ENCODE assay signal across 18 mouse cellular contexts in the genomic region with DNA sequence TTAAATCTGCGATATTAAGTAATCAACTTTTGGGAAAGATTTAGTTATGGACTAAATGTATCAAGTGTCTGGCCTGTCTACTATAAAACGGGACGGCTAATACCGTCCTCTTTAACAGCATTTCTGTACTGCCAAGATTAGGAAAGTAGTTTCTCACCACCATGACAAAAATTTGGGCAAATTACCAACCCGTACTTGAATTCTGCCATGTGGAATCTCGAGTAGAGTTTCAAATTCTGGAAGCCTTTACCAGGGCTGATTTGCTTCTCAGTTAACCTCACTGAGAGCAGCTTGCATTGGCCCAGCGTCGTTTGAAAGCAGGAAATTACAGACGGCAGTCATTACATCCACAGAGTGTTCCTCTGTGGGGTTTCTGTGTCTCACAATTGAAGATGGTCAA.
A peak's percentile ranks its signal among the peaks of the same experiment; 100 is the strongest.
DNase-seq lines count a peak whose midpoint lies in the region; ATAC-seq and TF ChIP-seq lines count a peak whose summit lies in the region.
"Had no signal": no experiment of that assay in that cellular context is flagged by ENCODE, and none has a peak within 500 bp of the region (broad histone marks: within the 10 kb centered on the region; RNA-seq: fewer than 3 reads in every experiment).

No protein-coding gene starts in this region.

- no peak for TF ChIP-seq CTCF in midbrain, postnatal 0 days (IDR thresholded peaks at IDR 0.05)

- H3K4me2 ChIP-seq in embryonic facial prominence, embryonic 14.5 days (ENCODE audit: low read depth, low read length) = no peak overlapping the region
- H3K4me2 ChIP-seq in midbrain, embryonic 11.5 days = no peak overlapping the region
- no peak overlapping the region for H3K4me2 ChIP-seq in midbrain, postnatal 0 days (ENCODE audit: low read depth, low read length, poor library complexity, severe bottlenecking)
- H3K4me2 ChIP-seq: embryonic facial prominence, embryonic 15.5 days; forebrain, embryonic 15.5 days; heart, embryonic 11.5 days; heart, embryonic 15.5 days; hindbrain, embryonic 14.5 days; intestine, embryonic 15.5 days had no signal

- no peaks in the 10 kb centered on the region for H3K4me1 ChIP-seq in embryonic facial prominence, embryonic 14.5 days (ENCODE audit: control insufficient read depth, insufficient read depth, low read length)
- no peaks in the 10 kb centered on the region for H3K4me1 ChIP-seq in embryonic facial prominence, embryonic 10.5 days
- H3K4me1 ChIP-seq in midbrain, embryonic 11.5 days (ENCODE audit: control insufficient read depth, insufficient read depth, low read length) = peaks cover 3% of the 10 kb centered on the region
- H3K4me1 ChIP-seq in midbrain, postnatal 0 days (ENCODE audit: insufficient read depth, low read length) = no peaks in the 10 kb centered on the region
- H3K4me1 ChIP-seq: embryonic facial prominence, embryonic 15.5 days; forebrain, embryonic 15.5 days; heart, embryonic 15.5 days; intestine, embryonic 15.5 days had no signal

- WGBS in embryonic facial prominence, embryonic 14.5 days = 73% methylated on average over 9 of the region's 9 CpGs
- 88% methylated on average over 9 of the region's 9 CpGs for WGBS in embryonic facial prominence, embryonic 10.5 days
- 90% methylated on average over 9 of the region's 9 CpGs for WGBS in midbrain, embryonic 11.5 days
- WGBS in midbrain, postnatal 0 days = 84% methylated on average over 9 of the region's 9 CpGs

- H3K4me3 ChIP-seq in embryonic facial prominence, embryonic 14.5 days (ENCODE audit: low read depth, low read length) = no peak overlapping the region
- no peak overlapping the region for H3K4me3 ChIP-seq in embryonic facial prominence, embryonic 10.5 days
- H3K4me3 ChIP-seq in midbrain, embryonic 11.5 days (ENCODE audit: low read depth, low read length) = no peak overlapping the region
- H3K4me3 ChIP-seq in midbrain, postnatal 0 days (ENCODE audit: low read depth, low read length) = no peak overlapping the region
- H3K4me3 ChIP-seq: embryonic facial prominence, embryonic 15.5 days; erythroblast, embryonic 14.5 days; forebrain, embryonic 10.5 days; forebrain, embryonic 15.5 days; heart, adult 2 months; heart, embryonic 15.5 days; hindbrain, embryonic 10.5 days; intestine, embryonic 15.5 days had no signal

- H3K27ac ChIP-seq in embryonic facial prominence, embryonic 14.5 days (replicated peaks; ENCODE audit: low read depth, low read length) = no peak overlapping the region
- no peak overlapping the region for H3K27ac ChIP-seq in embryonic facial prominence, embryonic 10.5 days (replicated peaks)
- H3K27ac ChIP-seq in midbrain, embryonic 11.5 days (ENCODE audit: low read depth, low read length) = no peak overlapping the region
- no peak overlapping the region for H3K27ac ChIP-seq in midbrain, postnatal 0 days (ENCODE audit: low read depth, low read length)
- H3K27ac ChIP-seq: embryonic facial prominence, embryonic 15.5 days; forebrain, embryonic 10.5 days; forebrain, embryonic 15.5 days; heart, adult 2 months; heart, embryonic 15.5 days; hindbrain, embryonic 10.5 days; hindbrain, embryonic 14.5 days; intestine, embryonic 15.5 days had no signal

- H3K9me3 ChIP-seq in embryonic facial prominence, embryonic 14.5 days (ENCODE audit: control insufficient read depth, low read length) = no peaks in the 10 kb centered on the region
- no peaks in the 10 kb centered on the region for H3K9me3 ChIP-seq in embryonic facial prominence, embryonic 10.5 days
- no peaks in the 10 kb centered on the region for H3K9me3 ChIP-seq in midbrain, embryonic 11.5 days (ENCODE audit: control insufficient read depth, low read length)
- H3K9me3 ChIP-seq in midbrain, postnatal 0 days (ENCODE audit: low read length) = no peaks in the 10 kb centered on the region
- H3K9me3 ChIP-seq: embryonic facial prominence, embryonic 15.5 days; forebrain, embryonic 10.5 days; forebrain, embryonic 15.5 days; heart, embryonic 15.5 days; hindbrain, embryonic 10.5 days; intestine, embryonic 15.5 days had no signal

- H3K27me3 ChIP-seq in embryonic facial prominence, embryonic 14.5 days (replicated peaks; ENCODE audit: control insufficient read depth, insufficient read depth, low read length) = no peaks in the 10 kb centered on the region
- H3K27me3 ChIP-seq in embryonic facial prominence, embryonic 10.5 days (replicated peaks; ENCODE audit: low read depth, poor library complexity, severe bottlenecking) = no peaks in the 10 kb centered on the region
- H3K27me3 ChIP-seq in midbrain, embryonic 11.5 days (ENCODE audit: control insufficient read depth, insufficient read depth, low read length) = peaks cover 5% of the 10 kb centered on the region; the same call in 1 of the 2 replicates
- H3K27me3 ChIP-seq in midbrain, postnatal 0 days (ENCODE audit: insufficient read depth, low read length) = no peaks in the 10 kb centered on the region
- H3K27me3 ChIP-seq: embryonic facial prominence, embryonic 15.5 days; forebrain, embryonic 15.5 days; heart, embryonic 15.5 days; intestine, embryonic 15.5 days; Patski had no signal

- no peak overlapping the region for H3K9ac ChIP-seq in embryonic facial prominence, embryonic 14.5 days (ENCODE audit: low read depth, low read length)
- H3K9ac ChIP-seq in midbrain, embryonic 11.5 days (ENCODE audit: low read length) = no peak overlapping the region
- H3K9ac ChIP-seq in midbrain, postnatal 0 days (replicated peaks; ENCODE audit: low read length, poor library complexity, severe bottlenecking) = no peak overlapping the region
- H3K9ac ChIP-seq: embryonic facial prominence, embryonic 15.5 days; forebrain, embryonic 15.5 days; heart, embryonic 15.5 days; hindbrain, embryonic 14.5 days; intestine, embryonic 15.5 days had no signal

- ATAC-seq in embryonic facial prominence, embryonic 14.5 days (ENCODE audit: low read depth) = peak; percentile 34; the same call in 1 of the 2 replicates
- ATAC-seq in midbrain, embryonic 11.5 days (ENCODE audit: low FRiP score) = no peak
- no peak for ATAC-seq in midbrain, postnatal 0 days (ENCODE audit: low FRiP score)

- DNase-seq in embryonic facial prominence, embryonic 14.5 days (ENCODE audit: low spot score) = peak; percentile 50
- DNase-seq in embryonic facial prominence, embryonic 10.5 days (ENCODE audit: low spot score) = no peak
- DNase-seq in heart, adult 11 months = peak; percentile 83
- DNase-seq in heart, postnatal 36 days = no peak
- peak; percentile 26 for DNase-seq in midbrain, embryonic 11.5 days (ENCODE audit: low spot score, missing footprints)
- DNase-seq in midbrain, postnatal 0 days (ENCODE audit: low spot score) = no peak
- no peak for DNase-seq in layer of hippocampus, adult 8-10 months (ENCODE audit: low spot score in 2 of 2)

- H3K36me3 ChIP-seq in embryonic facial prominence, embryonic 14.5 days (ENCODE audit: control insufficient read depth, insufficient read depth, low read length) = peaks cover 24% of the 10 kb centered on the region
- H3K36me3 ChIP-seq in embryonic facial prominence, embryonic 10.5 days (replicated peaks) = peaks cover 34% of the 10 kb centered on the region
- no peaks in the 10 kb centered on the region for H3K36me3 ChIP-seq in midbrain, embryonic 11.5 days (ENCODE audit: control insufficient read depth, insufficient read depth, low read length)
- peaks cover 43% of the 10 kb centered on the region for H3K36me3 ChIP-seq in midbrain, postnatal 0 days (ENCODE audit: insufficient read depth, low read length)

- intact Hi-C loops in heart, postnatal 36 days (cut with DNase I) = loop anchor here (1.0 to 5.0 kb wide), 2 partner anchors 58 to 192 kb away; no protein-coding TSS in a partner anchor

Comparison
In these comparisons a context has a peak if more than half of its experiments do, and no peak if none do; other contexts are left out.
1. DNase-seq: peak in embryonic facial prominence, embryonic 14.5 days (single experiment), heart, adult 11 months (single experiment) and midbrain, embryonic 11.5 days (single experiment); none in embryonic facial prominence, embryonic 10.5 days (single experiment), heart, postnatal 36 days (0 of 2), midbrain, postnatal 0 days (single experiment) and layer of hippocampus, adult 8-10 months (0 of 2).